Mouse (Mus musculus): ENCODE measurements around the gene Smdt1. TPM values are rescaled to one million over a fixed set of nuclear protein-coding genes. Genes with fewer than 3 reads are reported as not detected.

Gene Smdt1
- polyA plus RNA-seq (2015; fragmentation: Nextera tagmentation; extraction: Ambion mirVana), result 467 TPM in 2 replicates

GRCm38 (mm10) chr15:82338593-82339112 is at the start of gene Smdt1, which contains the start of the genes Naga and Pheta2:
Gene Smdt1 (plus strand): TSS chr15:82338959.
Gene Naga (minus strand): TSS chr15:82338925.
Gene Pheta2 (plus strand): TSS chr15:82338942.

GRCm38 (mm10) chr15:82298764-82299561 is 39.8 kb upstream of the Smdt1 start, which contains the start of gene Wbp2nl:
Gene Wbp2nl (plus strand): TSS chr15:82298954.

GRCm38 (mm10) chr15:82354126-82354945 is 15.6 kb downstream of the Smdt1 start, which contains the start of gene Ndufa6:
Gene Ndufa6 (minus strand): TSS chr15:82354322.

GRCm38 (mm10) chr15:82379871-82380713 is 41.3 kb downstream of the Smdt1 start, which contains the start of gene Cyp2d22:
Gene Cyp2d22 (minus strand): TSS chr15:82380260.

GRCm38 (mm10) chr15:82393922-82394321 is 55.2 kb downstream of the Smdt1 start, which contains the start of gene Cyp2d11:
Gene Cyp2d11 (minus strand): TSS chr15:82394022.

Small RNA genes within 50 kb of the gene (microRNA-seq; reads per million reads assigned to microRNA genes)
- not detected for gene Mir7684

Other genes starting within 250 kb of the Smdt1 start
- 9.0 and 11.0 TPM in 2 replicates for gene Ccdc134, start 211.0 kb upstream of the Smdt1 start, polyA plus RNA-seq (2015; fragmentation: Nextera tagmentation; extraction: Ambion mirVana)
- 151 and 162 TPM in 2 replicates for gene Srebf2, start 191.8 kb upstream of the Smdt1 start, polyA plus RNA-seq (2015; fragmentation: Nextera tagmentation; extraction: Ambion mirVana)
- 18.3 and 22.7 TPM in 2 replicates for gene Shisa8, start 126.1 kb upstream of the Smdt1 start, polyA plus RNA-seq (2015; fragmentation: Nextera tagmentation; extraction: Ambion mirVana)
- 0.97 and 1.0 TPM in 2 replicates for gene Tnfrsf13c, start 114.6 kb upstream of the Smdt1 start, polyA plus RNA-seq (2015; fragmentation: Nextera tagmentation; extraction: Ambion mirVana)
- 18.2 and 19.0 TPM in 2 replicates for gene Cenpm, start 94.2 kb upstream of the Smdt1 start, polyA plus RNA-seq (2015; fragmentation: Nextera tagmentation; extraction: Ambion mirVana)
- 13.7 and 17.9 TPM in 2 replicates for gene 1500009C09Rik, start 86.6 kb upstream of the Smdt1 start, polyA plus RNA-seq (2015; fragmentation: Nextera tagmentation; extraction: Ambion mirVana)
- 311 and 334 TPM in 2 replicates for gene Sept3, start 64.1 kb upstream of the Smdt1 start, polyA plus RNA-seq (2015; fragmentation: Nextera tagmentation; extraction: Ambion mirVana)
- 0.32 and 0.43 TPM in 2 replicates for gene Wbp2nl, start 40.0 kb upstream of the Smdt1 start, polyA plus RNA-seq (2015; fragmentation: Nextera tagmentation; extraction: Ambion mirVana)
- gene Naga, start within 50 bp of the Smdt1 start, polyA plus RNA-seq (2015; fragmentation: Nextera tagmentation; extraction: Ambion mirVana), result 36.0 and 38.9 TPM in 2 replicates
- 1.4 and 1.5 TPM in 2 replicates for gene Pheta2, start within 50 bp of the Smdt1 start, polyA plus RNA-seq (2015; fragmentation: Nextera tagmentation; extraction: Ambion mirVana)
- 557 and 602 TPM in 2 replicates for gene Ndufa6, start 15.4 kb downstream of the Smdt1 start, polyA plus RNA-seq (2015; fragmentation: Nextera tagmentation; extraction: Ambion mirVana)
- gene Cyp2d22, start 41.3 kb downstream of the Smdt1 start, polyA plus RNA-seq (2015; fragmentation: Nextera tagmentation; extraction: Ambion mirVana), result 5.4 and 6.0 TPM in 2 replicates
- gene Cyp2d11, start 55.1 kb downstream of the Smdt1 start, polyA plus RNA-seq (2015; fragmentation: Nextera tagmentation; extraction: Ambion mirVana), result not detected in 2 replicates
- gene Cyp2d10, start 68.2 kb downstream of the Smdt1 start, polyA plus RNA-seq (2015; fragmentation: Nextera tagmentation; extraction: Ambion mirVana), result not detected in 2 replicates
- gene Cyp2d9, start 94.5 kb downstream of the Smdt1 start, polyA plus RNA-seq (2015; fragmentation: Nextera tagmentation; extraction: Ambion mirVana), result not detected in 2 replicates
- not detected in 2 replicates for gene Cyp2d12, start 216.1 kb downstream of the Smdt1 start, polyA plus RNA-seq (2015; fragmentation: Nextera tagmentation; extraction: Ambion mirVana)

Data from neural tube, postnatal 0 days (tissue).